Mouse (Mus musculus) heart, embryonic 14.5 days (tissue): ENCODE data around the gene Helz. TPM values are rescaled to one million over a fixed set of nuclear protein-coding genes. Genes with fewer than 3 reads are reported as not detected.

ENCODE experiments used
- ATAC-seq: fragments of 200-750 bp; cut with Nextera tagmentation; 2 replicates; pipeline ENCODE4 v1.8.0; 2017; ENCODE audit warnings: low read depth, moderate TSS enrichment; ENCODE audit not compliant: insufficient number of reproducible peaks, insufficient read depth, low FRiP score
- H3K27ac ChIP-seq, 2 experiments: fragments of 200-500 bp in 1 of 2; fragments of 300-500 bp in 1 of 2; sonication (generic) in 1 of 2; replicated peaks in 1 of 2; 2 replicates each; pipeline ENCODE4 v1.5.1; 2012 to 2014; ENCODE audit warnings: low read depth in 2 of 2, low read length in 2 of 2, control low read depth in 1 of 2, mild to moderate bottlenecking in 1 of 2, mixed read lengths in 1 of 2; ENCODE audit not compliant: control insufficient read depth in 1 of 2, insufficient read depth in 1 of 2
- H3K27me3 ChIP-seq: fragments of 300-500 bp; sonication (generic); 2 replicates; pipeline ENCODE4 v1.6.1; 2014; ENCODE audit warnings: mild to moderate bottlenecking, low read length, control low read depth; ENCODE audit not compliant: control insufficient read depth, insufficient read depth
- H3K36me3 ChIP-seq: fragments of 300-500 bp; sonication (generic); 2 replicates; pipeline ENCODE4 v1.6.1; 2014; ENCODE audit warnings: mild to moderate bottlenecking, control low read depth, low read length, mixed read lengths; ENCODE audit not compliant: control insufficient read depth, insufficient read depth
- H3K4me1 ChIP-seq, 2 experiments: fragments of 200-500 bp in 1 of 2; fragments of 300-500 bp in 1 of 2; sonication (generic) in 1 of 2; 2 replicates each; pipeline ENCODE4 v1.6.1; 2012 to 2014; ENCODE audit warnings: low read length in 2 of 2, control low read depth in 1 of 2, mixed read lengths in 1 of 2; ENCODE audit not compliant: control insufficient read depth in 2 of 2, insufficient read depth in 2 of 2
- H3K4me2 ChIP-seq: fragments of 300-500 bp; sonication (generic); 2 replicates; pipeline ENCODE4 v1.6.1; 2014; ENCODE audit warnings: mild to moderate bottlenecking, low read length
- H3K4me3 ChIP-seq, 2 experiments: fragments of 200-500 bp in 1 of 2; fragments of 300-500 bp in 1 of 2; sonication (generic) in 1 of 2; 2 replicates each; pipeline ENCODE4 v1.5.1; 2012 to 2014; ENCODE audit warnings: low read length in 2 of 2, mild to moderate bottlenecking in 2 of 2, control low read depth in 1 of 2, low read depth in 1 of 2, moderate library complexity in 1 of 2; ENCODE audit not compliant: control insufficient read depth in 1 of 2, insufficient read depth in 1 of 2
- H3K9ac ChIP-seq: fragments of 300-500 bp; sonication (generic); 2 replicates; pipeline ENCODE4 v1.6.1; 2014; ENCODE audit warnings: mild to moderate bottlenecking, low read length
- H3K9me3 ChIP-seq: fragments of 300-500 bp; sonication (generic); 2 replicates; pipeline ENCODE4 v1.6.1; 2016; ENCODE audit warnings: low read length, control low read depth; ENCODE audit not compliant: control insufficient read depth
- WGBS: fragments of 180-500 bp; shearing (Covaris S2); extraction: QIAGEN DNeasy Blood & Tissue Kit; methylation state at CpG from one replicate; pipeline ENCODE4 v1.1.7; 2014; 5-methylcytosine and 5-hydroxymethylcytosine counted together
- polyA plus RNA-seq: library from polyadenylated mRNA; unstranded; fragments of >200 nt; fragmentation: Nextera tagmentation; extraction: Ambion mirVana; gene quantifications from 2 replicates; pipeline ENCODE4 v1.2.1, GENCODE M21; 2014

The Helz gene
- polyA plus RNA-seq, 1 experiment from 2014 or later, result 17.5 TPM

- Histone ChIP-seq H3K27ac (no peak overlapping the region), H3K9me3 (no peaks in the 10 kb centered on the region), H3K4me2 (no peak overlapping the region), H3K4me1 (no peaks in the 10 kb centered on the region), H3K4me3 (no peak overlapping the region), H3K36me3 (peaks cover 77% of the 10 kb centered on the region), H3K9ac (no peak overlapping the region), H3K27me3 (no peaks in the 10 kb centered on the region)
- WGBS, result 86% methylated on average over 5 of the region's 5 CpGs
- no peak for ATAC-seq
Observed at GRCm38 (mm10) chr11:107657117-107657516, 109.4 kb downstream of the Helz start.

- Histone ChIP-seq H3K9ac (no peak overlapping the region), H3K36me3 (peaks cover 94% of the 10 kb centered on the region), H3K27ac (no peak overlapping the region), H3K4me3 (no peak overlapping the region), H3K4me2 (no peak overlapping the region), H3K27me3 (no peaks in the 10 kb centered on the region), H3K4me1 (no peaks in the 10 kb centered on the region), H3K9me3 (no peaks in the 10 kb centered on the region)
- no peak for ATAC-seq
- WGBS, result 91% methylated on average over 4 of the region's 4 CpGs
Observed at GRCm38 (mm10) chr11:107660452-107660851, 112.7 kb downstream of the Helz start.

- Histone ChIP-seq H3K27ac (no peak overlapping the region), H3K4me2 (no peak overlapping the region), H3K36me3 (peaks cover 96% of the 10 kb centered on the region), H3K9ac (no peak overlapping the region), H3K4me1 (0 out of 4 replicates have a peak, but pooled peaks cover 0 to 4% of the 10 kb centered on the region in 2 experiments), H3K27me3 (no peaks in the 10 kb centered on the region), H3K9me3 (no peaks in the 10 kb centered on the region), H3K4me3 (no peak overlapping the region)
- ATAC-seq, result no peak
- WGBS, result 90% methylated on average over 5 of the region's 5 CpGs
Observed at GRCm38 (mm10) chr11:107662666-107663065, 114.9 kb downstream of the Helz start.

- Histone ChIP-seq H3K9me3 (no peaks in the 10 kb centered on the region), H3K27ac (no peak overlapping the region), H3K4me2 (no peak overlapping the region), H3K27me3 (no peaks in the 10 kb centered on the region), H3K36me3 (peaks cover 96% of the 10 kb centered on the region), H3K9ac (no peak overlapping the region), H3K4me3 (no peak overlapping the region), H3K4me1 (0 out of 4 replicates have a peak, but pooled peaks cover 0 to 4% of the 10 kb centered on the region in 2 experiments)
- 54% methylated on average over 2 of the region's 2 CpGs for WGBS
- no peak for ATAC-seq
Observed at GRCm38 (mm10) chr11:107667542-107667941, 119.8 kb downstream of the Helz start.

GRCm38 (mm10) chr11:107668223-107668622 lies 120.5 kb downstream of the Helz start:
- ATAC-seq, result no peak
- WGBS, result 86% methylated on average over 6 of the region's 6 CpGs

GRCm38 (mm10) chr11:107668977-107669376 lies 121.2 kb downstream of the Helz start:
- Histone ChIP-seq H3K4me2 (no peak overlapping the region), H3K27ac (no peak overlapping the region), H3K4me1 (0 out of 4 replicates have a peak, but pooled peaks cover 0 to 4% of the 10 kb centered on the region in 2 experiments), H3K27me3 (no peaks in the 10 kb centered on the region), H3K4me3 (no peak overlapping the region), H3K9me3 (no peaks in the 10 kb centered on the region), H3K9ac (no peak overlapping the region), H3K36me3 (peaks cover 96% of the 10 kb centered on the region)
- no peak for ATAC-seq
- WGBS, result 82% methylated on average over 4 of the region's 4 CpGs

More at GRCm38 (mm10) chr11:107668223-107668622, 120.5 kb downstream of the Helz start:
- Histone ChIP-seq H3K4me2 (no peak overlapping the region), H3K9me3 (no peaks in the 10 kb centered on the region), H3K27me3 (no peaks in the 10 kb centered on the region), H3K36me3 (peaks cover 96% of the 10 kb centered on the region), H3K9ac (no peak overlapping the region), H3K4me3 (no peak overlapping the region), H3K4me1 (0 out of 4 replicates have a peak, but pooled peaks cover 0 to 4% of the 10 kb centered on the region in 2 experiments), H3K27ac (no peak overlapping the region)

GRCm38 (mm10) chr11:107674006-107674405 lies 126.3 kb downstream of the Helz start:
- no peaks in the 10 kb centered on the region for H3K9me3 ChIP-seq
- ATAC-seq, result no peak
- no peak overlapping the region for H3K4me2 ChIP-seq
- H3K27me3 ChIP-seq, result no peaks in the 10 kb centered on the region
- H3K4me3 ChIP-seq, result no peak overlapping the region
- H3K4me1 ChIP-seq, result no peaks in the 10 kb centered on the region
- peaks cover 67% of the 10 kb centered on the region for H3K36me3 ChIP-seq
- H3K9ac ChIP-seq, result no peak overlapping the region
- 86% methylated on average over 5 of the region's 5 CpGs for WGBS
- no peak overlapping the region for H3K27ac ChIP-seq

GRCm38 (mm10) chr11:107674601-107675000 lies 126.9 kb downstream of the Helz start:
- Histone ChIP-seq H3K4me3 (no peak overlapping the region), H3K4me1 (no peaks in the 10 kb centered on the region), H3K36me3 (peaks cover 63% of the 10 kb centered on the region), H3K27ac (no peak overlapping the region), H3K9me3 (no peaks in the 10 kb centered on the region), H3K9ac (no peak overlapping the region), H3K4me2 (no peak overlapping the region), H3K27me3 (no peaks in the 10 kb centered on the region)
- no peak for ATAC-seq
- WGBS, result 88% methylated on average over 8 of the region's 8 CpGs
